Mouse (Mus musculus) stomach, embryonic 15.5 days (tissue): ENCODE measurements around the gene P2ry2. TPM values are rescaled to one million over a fixed set of nuclear protein-coding genes. Genes with fewer than 3 reads are reported as not detected.
A peak's percentile ranks its signal among the peaks of the same experiment; 100 is the strongest.

Experiments
- ATAC-seq: fragments of 200-750 bp; cut with Nextera tagmentation; 2 replicates; pipeline ENCODE4 v1.8.0; 2017; ENCODE audit warnings: low read depth, moderate number of reproducible peaks, moderate TSS enrichment; ENCODE audit not compliant: insufficient read depth, low FRiP score
- H3K27ac ChIP-seq: fragments of 300-500 bp; sonication (generic); 2 replicates; pipeline ENCODE4 v1.5.1; 2015; ENCODE audit warnings: mild to moderate bottlenecking, inconsistent platforms
- H3K27me3 ChIP-seq: fragments of 300-500 bp; sonication (generic); replicated peaks from 2 replicates; pipeline ENCODE4 v1.6.1; 2015; ENCODE audit warnings: inconsistent platforms
- H3K36me3 ChIP-seq: fragments of 300-500 bp; sonication (generic); 2 replicates; pipeline ENCODE4 v1.6.1; 2015; ENCODE audit warnings: inconsistent platforms
- H3K4me1 ChIP-seq: fragments of 300-500 bp; sonication (generic); 2 replicates; pipeline ENCODE4 v1.6.1; 2015; ENCODE audit warnings: inconsistent platforms
- H3K4me2 ChIP-seq: fragments of 300-500 bp; sonication (generic); 2 replicates; pipeline ENCODE4 v1.6.1; 2015; ENCODE audit warnings: mild to moderate bottlenecking, inconsistent platforms
- H3K4me3 ChIP-seq: fragments of 300-500 bp; sonication (generic); replicated peaks from 2 replicates; pipeline ENCODE4 v1.5.1; 2015; ENCODE audit warnings: inconsistent platforms
- H3K9ac ChIP-seq: fragments of 300-500 bp; sonication (generic); 2 replicates; pipeline ENCODE4 v1.6.1; 2015; ENCODE audit warnings: inconsistent platforms
- H3K9me3 ChIP-seq: fragments of 300-500 bp; sonication (generic); 2 replicates; pipeline ENCODE4 v1.6.1; 2016; ENCODE audit warnings: inconsistent platforms
- WGBS: fragments of 180-500 bp; shearing (Covaris S2); methylation state at CpG from one replicate; pipeline ENCODE4 v1.1.7; 2015; 5-methylcytosine and 5-hydroxymethylcytosine counted together
- polyA plus RNA-seq: library from polyadenylated mRNA; unstranded; fragments of >200 nt; fragmentation: Nextera tagmentation; extraction: Ambion mirVana; gene quantifications from 2 replicates; pipeline ENCODE4 v1.2.1, GENCODE M21; 2015

P2ry2 gene
- polyA plus RNA-seq, 1 experiment from 2014 or later: 4.9 TPM

DNA sequence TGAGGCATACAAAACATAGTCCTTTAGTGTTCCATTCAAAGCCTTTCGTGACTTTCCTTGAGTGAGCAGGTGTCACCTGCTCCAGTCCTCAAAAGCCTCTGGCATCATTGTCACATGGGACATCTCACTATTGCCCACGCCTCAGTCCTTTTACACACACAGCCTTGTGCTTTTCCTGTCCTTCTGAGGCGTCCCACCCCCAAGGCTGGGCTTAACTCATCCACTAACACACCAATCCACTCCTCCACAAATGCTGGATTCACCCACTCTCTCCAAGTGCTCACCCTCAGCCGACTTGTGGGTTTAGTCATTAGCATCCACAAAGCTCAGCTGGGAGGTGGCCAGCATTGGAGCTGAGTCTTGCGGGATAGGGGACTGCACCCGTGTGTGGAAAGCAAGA is 4.8 kb upstream of the P2ry2 start:
- Histone ChIP-seq H3K4me2 (no peak overlapping the region), H3K27ac (no peak overlapping the region), H3K9ac (no peak overlapping the region), H3K36me3 (no peaks in the 10 kb centered on the region), H3K9me3 (no peaks in the 10 kb centered on the region), H3K4me1 (no peaks in the 10 kb centered on the region), H3K27me3 (peaks cover 9% of the 10 kb centered on the region; the same call in 1 of the 2 replicates), H3K4me3 (no peak overlapping the region)
- WGBS: 56% methylated on average over 6 of the region's 6 CpGs
- no peak for ATAC-seq

DNA sequence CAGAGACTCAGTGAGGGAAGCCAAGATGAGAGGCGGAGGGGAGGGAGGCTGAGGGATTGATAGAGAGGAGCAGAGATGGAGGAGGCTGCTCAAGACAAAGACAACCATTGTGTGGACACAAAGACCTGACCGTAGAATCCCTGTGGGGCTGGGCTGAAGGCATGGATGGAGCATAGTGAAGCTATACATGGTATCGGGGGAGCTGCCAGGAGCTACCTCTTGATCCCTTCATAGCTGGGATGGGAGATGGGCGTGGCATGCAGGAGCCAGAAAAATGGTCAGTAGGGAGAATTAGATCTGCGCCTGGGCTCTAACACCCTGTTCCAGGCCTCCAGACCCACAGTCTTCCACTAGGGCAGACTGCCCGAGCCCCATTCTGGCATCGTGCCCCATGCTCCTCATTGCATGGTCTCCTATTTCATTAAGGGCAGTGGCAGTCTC is 4.4 kb upstream of the P2ry2 start:
- Histone ChIP-seq H3K36me3 (no peaks in the 10 kb centered on the region), H3K4me1 (no peaks in the 10 kb centered on the region), H3K9me3 (no peaks in the 10 kb centered on the region), H3K9ac (no peak overlapping the region), H3K27ac (no peak overlapping the region), H3K4me3 (no peak overlapping the region), H3K4me2 (no peak overlapping the region), H3K27me3 (peaks cover 9% of the 10 kb centered on the region; the same call in 1 of the 2 replicates)
- no peak; the same call in 1 of the 2 replicates for ATAC-seq
- WGBS: 76% methylated on average over 7 of the region's 7 CpGs

DNA sequence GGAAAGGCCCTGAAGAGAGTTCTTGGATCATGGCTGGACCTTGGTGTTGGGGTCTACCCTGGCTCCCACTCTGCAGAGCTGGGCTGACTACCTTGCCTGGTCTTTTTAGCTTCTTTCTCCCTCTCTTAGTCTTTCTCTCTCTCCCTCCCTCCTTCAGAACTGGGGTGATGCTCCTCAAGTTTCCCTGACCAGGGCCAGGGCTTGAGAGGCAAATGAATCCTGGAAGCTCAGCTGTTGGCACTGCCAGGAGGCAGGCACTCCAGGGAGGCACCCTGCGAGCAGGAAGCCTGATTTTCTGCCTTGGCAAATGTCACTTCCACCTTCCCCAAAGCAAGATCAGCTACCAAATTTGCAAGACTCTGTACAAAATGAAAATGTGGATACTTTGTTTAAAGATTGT is 2.3 kb upstream of the P2ry2 start:
- Histone ChIP-seq H3K9ac (no peak overlapping the region), H3K4me1 (peaks cover 3% of the 10 kb centered on the region; the same call in 1 of the 2 replicates), H3K4me2 (no peak overlapping the region), H3K27ac (no peak overlapping the region), H3K9me3 (no peaks in the 10 kb centered on the region), H3K4me3 (no peak overlapping the region), H3K36me3 (no peaks in the 10 kb centered on the region), H3K27me3 (peaks cover 9% of the 10 kb centered on the region; the same call in 1 of the 2 replicates)
- ATAC-seq: no peak
- 76% methylated on average over 1 of the region's 1 CpGs for WGBS

DNA sequence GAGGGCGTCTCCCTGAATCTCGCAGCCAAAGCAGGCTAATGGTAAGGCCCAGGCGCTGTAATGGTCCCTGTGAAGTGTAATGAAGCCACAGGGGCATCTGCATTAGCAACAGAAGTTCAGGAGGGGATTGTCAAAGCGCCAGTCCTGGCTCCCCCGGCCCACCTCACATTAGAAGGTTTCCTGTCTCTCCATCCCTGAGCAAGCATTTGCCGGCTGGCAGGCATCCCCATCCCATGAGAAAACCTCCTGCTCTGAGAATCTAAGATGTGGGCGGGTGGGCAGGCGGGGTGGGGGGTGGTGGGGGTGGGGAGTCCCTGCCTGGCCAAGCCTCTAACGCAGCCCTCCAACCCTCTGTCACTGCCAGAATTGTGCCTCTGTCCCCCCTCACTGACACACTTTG is 1.4 kb upstream of the P2ry2 start:
- Histone ChIP-seq H3K27me3 (peaks cover 9% of the 10 kb centered on the region; the same call in 1 of the 2 replicates), H3K4me3 (no peak overlapping the region), H3K4me1 (peaks cover 3% of the 10 kb centered on the region; the same call in 1 of the 2 replicates), H3K9ac (no peak overlapping the region), H3K36me3 (no peaks in the 10 kb centered on the region), H3K9me3 (no peaks in the 10 kb centered on the region), H3K4me2 (no peak overlapping the region), H3K27ac (no peak overlapping the region)
- ATAC-seq: no peak
- WGBS: 40% methylated on average over 9 of the region's 9 CpGs

DNA sequence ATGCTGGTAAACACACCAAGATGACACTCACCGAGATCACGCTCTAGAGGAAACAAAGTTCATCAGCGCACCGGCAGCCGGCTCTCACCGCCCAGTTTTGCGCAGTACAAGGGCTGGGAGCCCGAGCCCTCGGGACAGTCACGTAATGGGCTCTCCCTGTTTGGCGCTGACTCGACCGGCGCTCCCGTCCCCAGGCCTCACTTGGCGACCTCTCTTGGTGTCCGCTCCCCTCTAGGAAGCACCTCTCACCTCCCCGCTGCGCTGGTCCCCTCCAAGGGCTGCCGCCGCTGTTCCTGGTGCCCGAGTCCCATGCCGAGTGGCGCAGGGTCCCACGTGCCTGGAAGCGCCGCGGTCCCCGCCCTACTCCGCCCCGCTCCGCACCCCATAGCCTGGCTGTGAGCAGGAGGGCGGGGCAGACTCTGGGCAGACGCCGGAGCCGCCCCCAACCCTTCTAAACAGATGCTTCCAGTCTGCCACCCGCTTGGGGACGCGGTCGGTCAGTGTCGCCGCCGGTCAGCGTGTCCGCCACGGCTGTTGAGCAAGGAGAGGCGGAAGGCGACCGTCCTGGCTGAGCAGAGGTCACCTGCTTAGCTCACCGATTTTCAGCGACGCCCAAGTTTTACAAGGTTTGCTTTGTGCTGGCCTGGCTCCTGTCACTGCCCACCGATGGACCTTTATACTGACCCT is 842 bp downstream of the P2ry2 start:
- no peaks in the 10 kb centered on the region for H3K36me3 ChIP-seq
- ATAC-seq: peak; percentile 93
- H3K9ac ChIP-seq: peak overlapping the region; percentile 26
- peak overlapping the region; percentile 94 for H3K4me2 ChIP-seq
- H3K4me1 ChIP-seq: peaks cover 3% of the 10 kb centered on the region; the same call in 1 of the 2 replicates
- 0% methylated on average over 53 of the region's 53 CpGs for WGBS
- H3K9me3 ChIP-seq: no peaks in the 10 kb centered on the region
- no peak overlapping the region; the same call in 1 of the 2 replicates for H3K27ac ChIP-seq
- H3K4me3 ChIP-seq: peak overlapping the region; percentile 53
- H3K27me3 ChIP-seq: peaks cover 9% of the 10 kb centered on the region; the same call in 1 of the 2 replicates

DNA sequence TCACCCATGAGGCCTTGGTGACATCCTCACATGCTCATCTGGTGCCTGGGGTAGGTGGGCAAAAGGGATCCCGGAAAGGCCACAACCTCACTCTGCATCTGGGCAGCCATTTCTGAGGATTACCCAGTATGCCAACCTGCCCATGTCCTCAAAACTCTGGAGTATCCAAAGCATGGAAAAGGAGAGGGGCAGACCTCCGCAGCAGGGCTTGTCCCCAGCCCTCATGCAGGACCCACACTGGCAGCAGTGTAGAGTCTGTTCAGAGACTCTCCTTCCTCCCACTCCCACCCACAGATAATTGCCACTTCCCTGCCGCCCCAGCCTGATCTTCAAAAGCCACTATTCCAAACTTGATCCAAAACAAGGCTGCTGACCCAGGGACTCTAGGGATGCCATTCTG is 1.9 kb downstream of the P2ry2 start:
- no peak overlapping the region for H3K9ac ChIP-seq
- 0 out of 2 replicates have a peak overlapping the region, but pooled peaks have one; percentile 53 for H3K4me3 ChIP-seq
- peaks cover 9% of the 10 kb centered on the region; the same call in 1 of the 2 replicates for H3K27me3 ChIP-seq
- H3K36me3 ChIP-seq: no peaks in the 10 kb centered on the region
- WGBS: 72% methylated on average over 3 of the region's 3 CpGs
- H3K4me1 ChIP-seq: peaks cover 5% of the 10 kb centered on the region; the same call in 1 of the 2 replicates
- no peak overlapping the region for H3K27ac ChIP-seq
- 0 out of 2 replicates have a peak overlapping the region, but pooled peaks have one; percentile 94 for H3K4me2 ChIP-seq
- H3K9me3 ChIP-seq: no peaks in the 10 kb centered on the region
- no peak for ATAC-seq

DNA sequence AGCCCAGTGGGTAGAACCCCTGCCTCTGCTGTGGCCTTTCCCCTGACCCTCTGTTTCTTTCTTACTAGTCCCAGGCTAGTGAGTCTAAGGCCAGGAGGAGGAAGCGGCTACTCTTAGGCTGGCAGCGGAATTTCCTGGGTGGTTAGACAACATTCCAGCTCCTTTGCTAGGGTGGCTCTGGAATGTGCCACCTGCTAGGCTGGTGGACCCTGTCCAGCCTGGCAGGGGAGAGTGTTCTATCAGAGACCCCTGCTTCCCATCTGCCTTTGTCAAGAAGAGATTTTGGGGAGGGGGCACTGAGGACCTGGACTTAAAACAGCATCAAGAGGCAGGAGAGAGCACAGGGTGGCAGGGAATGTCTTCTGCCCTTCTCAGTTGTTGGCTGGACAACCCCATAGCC is 6.5 kb downstream of the P2ry2 start:
- no peaks in the 10 kb centered on the region for H3K9me3 ChIP-seq
- H3K4me1 ChIP-seq: peaks cover 12% of the 10 kb centered on the region; the same call in 1 of the 2 replicates
- WGBS: 81% methylated on average over 2 of the region's 2 CpGs
- ATAC-seq: no peak
- H3K27me3 ChIP-seq: no peaks in the 10 kb centered on the region
- H3K4me2 ChIP-seq: no peak overlapping the region
- H3K36me3 ChIP-seq: no peaks in the 10 kb centered on the region
- no peak overlapping the region for H3K27ac ChIP-seq
- H3K9ac ChIP-seq: no peak overlapping the region
- H3K4me3 ChIP-seq: no peak overlapping the region

DNA sequence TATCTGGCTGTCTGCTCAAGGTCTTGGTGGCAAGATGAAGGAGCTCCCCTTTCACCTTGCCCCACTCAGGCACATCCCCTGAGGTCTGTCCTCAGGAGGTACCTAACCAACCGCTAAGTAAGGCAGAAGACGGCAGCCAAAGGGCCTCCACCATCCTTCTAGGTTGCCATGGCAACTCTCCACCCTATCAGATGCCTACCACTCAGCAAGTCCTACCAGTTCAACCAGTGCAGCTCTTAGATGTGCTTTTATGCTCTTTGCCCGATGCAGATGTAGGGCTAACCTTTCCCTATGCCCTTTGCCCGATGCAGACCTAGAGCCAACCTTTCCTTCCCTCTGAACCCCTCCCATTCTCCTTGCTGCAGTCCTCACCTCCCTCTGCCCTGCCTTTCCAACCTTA is 7.5 kb downstream of the P2ry2 start:
- 63% methylated on average over 4 of the region's 4 CpGs for WGBS
- no peaks in the 10 kb centered on the region for H3K9me3 ChIP-seq
- no peak overlapping the region for H3K4me3 ChIP-seq
- H3K9ac ChIP-seq: no peak overlapping the region; the same call in 1 of the 2 replicates
- H3K4me2 ChIP-seq: no peak overlapping the region
- peaks cover 12% of the 10 kb centered on the region; the same call in 1 of the 2 replicates for H3K4me1 ChIP-seq
- no peaks in the 10 kb centered on the region for H3K36me3 ChIP-seq
- no peak overlapping the region for H3K27ac ChIP-seq
- H3K27me3 ChIP-seq: no peaks in the 10 kb centered on the region
- no peak for ATAC-seq

DNA sequence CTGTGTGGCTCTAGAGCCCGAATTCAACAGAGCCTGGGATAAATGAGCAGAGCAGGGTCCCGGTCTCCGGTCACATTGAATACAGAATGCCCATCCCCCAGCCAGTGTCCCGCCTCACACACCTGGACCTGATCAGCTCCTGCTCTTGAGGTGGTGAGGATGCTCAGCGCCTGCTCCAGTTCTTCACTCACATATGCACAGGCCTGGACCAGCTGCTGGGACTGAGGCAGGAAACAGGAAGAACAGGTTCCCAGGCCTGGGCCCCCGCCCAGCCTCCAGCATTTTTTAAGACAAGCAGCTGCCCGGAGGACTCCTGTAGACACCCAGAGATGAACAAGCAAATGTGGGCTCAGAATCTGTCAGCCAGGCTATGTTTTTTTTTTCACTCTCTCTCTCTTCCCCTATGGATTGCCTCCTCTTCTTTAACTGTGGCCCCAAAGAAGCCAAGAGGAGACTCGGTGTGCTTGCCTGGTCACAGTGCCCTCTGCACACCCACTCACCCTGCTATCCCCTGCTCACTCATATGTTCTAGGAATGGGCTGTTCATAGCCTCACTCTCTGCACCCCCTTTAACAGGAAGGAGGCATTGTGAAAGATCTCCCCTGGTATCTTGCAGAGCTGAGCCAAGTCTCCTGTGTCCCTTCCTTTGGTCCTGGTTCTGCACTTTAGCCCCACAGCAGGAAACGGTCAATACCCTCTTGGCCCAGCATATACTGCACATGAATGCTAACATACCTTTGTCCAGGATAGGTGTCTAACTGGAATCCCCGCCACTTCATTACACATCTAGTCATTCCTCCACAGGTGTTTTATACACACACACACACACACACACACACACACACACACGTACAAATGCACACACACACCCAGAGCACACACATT is 9.0 kb downstream of the P2ry2 start:
- 66% methylated on average over 11 of the region's 11 CpGs for WGBS
- no peak overlapping the region for H3K9ac ChIP-seq
- 0 out of 2 replicates have a peak overlapping the region, but pooled peaks have one; percentile 35 for H3K27ac ChIP-seq

DNA sequence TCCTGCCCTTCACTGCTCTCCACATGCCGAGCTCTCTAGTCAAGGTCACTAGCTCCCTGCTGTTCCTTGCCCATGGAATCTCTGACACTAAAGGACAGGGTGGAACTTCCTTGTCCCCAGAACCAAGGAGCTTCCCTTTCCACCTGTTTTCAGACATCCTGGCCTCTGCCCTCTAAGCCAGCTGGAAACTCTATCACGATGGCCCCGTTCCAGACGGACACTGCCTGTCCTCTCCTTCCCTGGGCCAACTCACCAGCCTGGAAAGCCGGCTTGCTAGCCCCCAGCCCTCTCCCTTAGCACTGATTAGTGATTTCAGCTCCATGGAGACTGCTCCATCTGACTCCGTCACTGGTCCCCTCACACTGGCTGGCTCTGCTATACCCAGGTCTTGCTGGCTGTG is 10.4 kb downstream of the P2ry2 start:
- peaks cover 12% of the 10 kb centered on the region; the same call in 1 of the 2 replicates for H3K4me1 ChIP-seq
- H3K9ac ChIP-seq: no peak overlapping the region
- ATAC-seq: no peak
- no peak overlapping the region for H3K4me3 ChIP-seq
- no peaks in the 10 kb centered on the region for H3K27me3 ChIP-seq
- no peaks in the 10 kb centered on the region for H3K9me3 ChIP-seq
- WGBS: 73% methylated on average over 6 of the region's 6 CpGs
- no peak overlapping the region for H3K27ac ChIP-seq
- H3K36me3 ChIP-seq: no peaks in the 10 kb centered on the region
- H3K4me2 ChIP-seq: no peak overlapping the region

More for the DNA sequence above, 9.0 kb downstream of the P2ry2 start:
- Histone ChIP-seq H3K9me3 (no peaks in the 10 kb centered on the region), H3K36me3 (no peaks in the 10 kb centered on the region), H3K4me1 (peaks cover 12% of the 10 kb centered on the region; the same call in 1 of the 2 replicates), H3K4me2 (no peak overlapping the region), H3K27me3 (no peaks in the 10 kb centered on the region), H3K4me3 (no peak overlapping the region)
- 0 out of 2 replicates have a peak, but pooled peaks have one; percentile 33 for ATAC-seq

DNA sequence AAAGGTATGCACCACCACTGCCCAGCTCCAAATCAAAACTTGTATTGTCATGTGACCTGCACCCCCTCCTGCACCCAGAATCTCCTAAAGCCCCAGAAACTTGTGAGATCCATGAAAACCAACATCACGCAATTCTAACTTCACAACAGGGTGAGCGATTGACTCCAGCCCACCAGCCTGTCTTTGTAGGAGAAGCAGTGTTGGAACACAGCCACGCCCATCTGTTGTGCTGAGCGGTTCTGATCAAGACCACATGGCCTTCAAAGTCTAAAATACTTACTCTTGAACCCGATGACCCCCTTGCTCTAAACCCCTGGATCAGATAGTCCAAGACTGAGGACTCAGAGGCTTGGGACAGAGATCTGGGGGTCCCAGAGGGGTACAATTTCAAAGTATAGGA is 13.0 kb downstream of the P2ry2 start:
- no peak overlapping the region for H3K27ac ChIP-seq
- H3K9me3 ChIP-seq: no peaks in the 10 kb centered on the region
- ATAC-seq: no peak
- H3K4me3 ChIP-seq: no peak overlapping the region
- 81% methylated on average over 5 of the region's 5 CpGs for WGBS
- H3K36me3 ChIP-seq: no peaks in the 10 kb centered on the region
- no peaks in the 10 kb centered on the region for H3K27me3 ChIP-seq
- peaks cover 10% of the 10 kb centered on the region; the same call in 1 of the 2 replicates for H3K4me1 ChIP-seq
- H3K9ac ChIP-seq: no peak overlapping the region
- H3K4me2 ChIP-seq: no peak overlapping the region
